Mouse (Mus musculus): Measurements from ENCODE around the gene Elmo1.
"Not testable (repeated sequence)": the region's sequence is repeated elsewhere in the genome, so short reads cannot be mapped to it uniquely, and the experiment has no call there.

Elmo1 gene

DNA sequence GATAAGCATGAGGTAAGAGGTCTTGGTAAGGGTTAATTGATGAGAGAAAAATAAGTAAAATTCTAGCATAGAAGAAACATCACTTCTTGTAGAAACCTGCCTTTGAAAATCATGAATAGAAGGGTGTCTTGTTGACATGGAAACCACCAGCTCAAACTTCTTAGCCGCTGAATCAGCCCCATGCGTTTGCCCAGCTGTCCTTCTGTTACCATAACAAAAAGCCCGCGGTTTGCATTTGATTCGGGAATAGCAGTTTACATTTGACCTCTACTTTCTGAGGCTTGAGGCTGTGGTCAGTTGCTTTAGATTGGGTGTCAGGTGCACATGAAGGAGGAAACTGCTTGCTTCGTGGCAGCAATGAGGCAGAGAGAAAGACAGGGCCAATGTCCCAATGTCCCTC lies 509.9 kb downstream of the Elmo1 start:
- DNase-seq (ENCODE audit: low read depth, low spot score) = no peak

DNA sequence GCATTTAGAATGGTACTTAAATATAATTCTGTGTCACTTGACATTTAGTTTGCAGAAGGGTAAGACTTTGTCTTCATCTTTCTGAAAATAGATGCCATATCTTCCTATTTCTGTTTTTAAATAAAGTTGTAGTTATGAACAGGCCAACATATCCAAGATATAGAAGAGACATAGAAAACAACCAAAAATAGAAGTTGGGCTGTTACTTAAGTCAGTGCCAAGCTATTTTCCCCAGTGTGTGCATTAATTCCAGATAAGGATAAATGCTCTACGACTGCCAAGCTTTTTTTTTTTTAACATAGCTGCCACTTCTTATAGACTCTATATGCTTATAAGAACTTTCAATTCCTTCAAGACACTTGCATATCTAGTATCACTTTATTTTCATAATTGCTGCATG lies 511.0 kb downstream of the Elmo1 start:
- DNase-seq (ENCODE audit: low read depth, low spot score) = no peak

DNA sequence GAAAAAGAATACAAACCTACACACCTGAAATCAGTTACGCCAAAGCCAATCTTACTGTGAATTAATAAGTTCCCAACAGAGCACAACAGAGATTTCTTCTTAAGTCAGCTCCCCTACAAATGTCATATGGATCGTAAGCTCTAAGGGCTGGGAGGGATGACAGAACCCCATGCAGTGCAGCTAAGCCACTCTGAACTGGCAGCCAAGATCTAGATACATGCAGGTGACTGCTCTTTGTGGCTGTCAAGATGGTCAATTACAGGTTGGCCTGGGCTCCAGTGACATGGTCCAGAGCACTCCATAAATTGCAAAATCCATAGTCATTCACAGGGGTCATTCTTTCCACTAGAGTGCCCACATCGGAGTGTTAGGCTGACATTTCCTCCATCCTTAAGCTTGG lies 516.5 kb downstream of the Elmo1 start:
- DNase-seq (ENCODE audit: low read depth, low spot score) = no peak

DNA sequence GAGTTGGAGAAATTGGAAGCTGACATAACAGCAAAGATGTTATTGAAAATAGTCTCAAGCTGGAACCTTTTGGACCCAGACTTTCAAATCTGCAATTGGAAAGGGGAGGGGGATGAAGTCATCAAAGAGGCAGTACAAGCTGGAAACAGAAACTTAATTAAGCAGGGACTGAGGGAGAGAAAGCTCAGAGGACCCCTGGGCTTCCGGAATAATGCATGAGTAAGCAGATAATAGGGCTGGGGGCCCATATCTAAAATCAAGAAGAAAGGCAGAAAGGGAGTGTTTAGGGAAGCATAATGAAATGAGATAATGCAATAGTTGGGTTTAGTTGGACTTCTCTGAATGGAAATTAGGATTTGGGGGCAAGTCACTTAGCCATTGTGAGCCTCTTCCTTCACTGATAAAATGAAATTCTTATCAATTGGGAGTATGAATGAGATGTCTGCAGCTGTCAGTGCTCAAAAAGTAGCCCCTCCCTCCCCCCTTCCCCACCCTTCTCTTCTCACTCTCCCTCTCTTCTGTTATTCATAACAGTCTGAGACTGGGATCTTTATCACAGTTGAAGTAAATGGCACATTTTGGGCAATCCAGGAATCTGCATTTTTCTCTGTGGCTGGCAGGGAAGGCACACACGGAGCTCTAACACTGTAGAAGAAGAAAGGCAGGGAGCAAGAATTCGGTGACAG lies 518.8 kb downstream of the Elmo1 start:
- no peak for DNase-seq (ENCODE audit: low read depth, low spot score)

DNA sequence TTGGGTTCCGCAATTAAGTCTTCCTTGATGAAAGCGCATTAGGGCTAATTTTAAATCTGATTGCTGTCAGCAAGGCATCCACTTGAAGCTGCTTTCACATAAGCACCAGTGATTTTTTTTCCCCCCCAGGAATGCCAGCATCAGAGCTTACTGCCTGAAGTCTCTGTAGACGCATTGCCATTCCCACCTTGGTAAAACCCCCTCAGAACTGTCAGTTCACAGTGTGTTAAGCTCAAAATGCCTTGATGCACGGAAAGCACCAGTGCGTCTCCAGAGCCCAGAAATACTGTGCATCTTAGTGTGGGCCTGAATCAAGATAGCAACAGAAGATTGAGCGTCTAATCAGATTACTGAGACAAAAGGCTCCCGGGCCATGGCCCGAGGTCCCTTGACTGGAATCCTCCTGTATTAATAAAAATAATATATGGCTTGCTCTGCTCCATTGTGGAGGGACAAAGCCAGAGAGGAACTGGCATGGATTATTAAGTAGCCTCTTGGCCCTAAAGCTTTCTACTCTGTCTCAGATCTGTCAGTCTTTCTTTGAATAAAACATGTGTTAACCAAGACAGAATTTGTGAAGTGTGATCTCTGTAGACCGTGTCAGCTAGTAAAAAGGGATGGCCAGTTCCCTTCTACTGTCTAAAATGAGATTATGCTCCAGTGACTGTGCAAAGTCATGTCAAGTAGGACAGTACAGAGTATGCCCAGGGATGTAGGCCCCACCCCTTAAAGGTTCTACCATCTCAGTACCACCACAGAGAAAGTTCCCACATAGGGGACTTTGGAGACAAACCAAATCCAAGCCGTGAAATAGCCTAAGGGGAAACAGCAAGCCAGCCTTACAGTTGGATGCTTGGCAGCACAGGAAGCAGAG lies 525.4 kb downstream of the Elmo1 start:
- DNase-seq (ENCODE audit: low read depth, low spot score) = no peak

DNA sequence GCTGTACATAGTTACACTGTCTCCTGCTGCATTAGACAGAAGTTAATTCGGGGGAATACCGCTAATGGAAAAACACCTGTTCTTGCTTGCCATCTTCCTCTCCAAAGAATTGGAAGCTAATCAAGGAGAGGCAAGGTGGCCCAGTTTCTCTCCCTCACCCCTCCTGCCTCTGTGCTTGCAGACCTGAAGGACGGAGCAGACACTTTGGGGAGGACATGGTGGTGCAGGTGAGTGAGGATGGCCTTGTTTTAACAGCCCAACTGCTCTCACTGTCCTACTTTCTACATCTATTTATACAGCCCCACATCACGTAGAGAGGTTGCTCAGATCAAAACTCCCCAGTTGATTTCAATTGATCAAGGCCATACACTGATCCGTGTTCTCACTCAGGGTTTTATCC lies 529.5 kb downstream of the Elmo1 start:
- DNase-seq (ENCODE audit: low read depth, low spot score) = no peak

DNA sequence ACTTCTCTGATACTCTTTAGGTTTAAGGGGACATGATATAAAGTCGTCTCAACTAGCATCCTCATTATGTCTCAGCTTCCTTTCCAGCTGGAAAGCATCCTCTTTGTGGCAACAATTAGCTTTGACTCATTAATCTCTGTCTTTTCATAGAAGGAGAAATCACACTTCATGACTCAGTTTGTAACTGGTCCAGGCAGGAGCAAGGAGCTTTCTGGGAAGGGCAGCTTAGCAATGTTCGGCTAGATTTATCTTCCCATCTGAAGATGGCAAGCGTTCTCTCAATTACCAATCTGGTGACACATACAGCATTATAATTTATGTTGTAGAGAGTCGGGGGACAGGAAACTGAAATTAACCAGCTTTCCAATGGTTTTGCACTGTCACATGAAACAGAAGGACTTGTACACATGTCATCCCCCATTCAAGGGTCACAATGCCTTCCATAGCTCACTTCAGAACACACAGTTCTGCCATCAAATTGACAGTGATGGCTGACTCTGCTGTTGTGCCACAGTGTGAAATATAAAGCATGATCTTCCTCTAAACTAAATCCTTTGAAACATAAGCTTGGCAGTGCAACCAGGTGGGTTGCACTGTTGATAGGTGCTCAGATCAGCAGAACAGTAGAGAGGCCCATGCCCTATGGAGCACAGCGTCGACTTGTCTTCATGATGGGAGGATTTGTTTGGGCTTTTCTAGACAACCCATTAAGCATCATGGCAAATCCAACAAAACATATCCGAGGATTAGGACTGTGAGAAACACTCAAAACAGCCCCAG lies 532.9 kb downstream of the Elmo1 start:
- DNase-seq (ENCODE audit: low read depth, low spot score) = no peak

DNA sequence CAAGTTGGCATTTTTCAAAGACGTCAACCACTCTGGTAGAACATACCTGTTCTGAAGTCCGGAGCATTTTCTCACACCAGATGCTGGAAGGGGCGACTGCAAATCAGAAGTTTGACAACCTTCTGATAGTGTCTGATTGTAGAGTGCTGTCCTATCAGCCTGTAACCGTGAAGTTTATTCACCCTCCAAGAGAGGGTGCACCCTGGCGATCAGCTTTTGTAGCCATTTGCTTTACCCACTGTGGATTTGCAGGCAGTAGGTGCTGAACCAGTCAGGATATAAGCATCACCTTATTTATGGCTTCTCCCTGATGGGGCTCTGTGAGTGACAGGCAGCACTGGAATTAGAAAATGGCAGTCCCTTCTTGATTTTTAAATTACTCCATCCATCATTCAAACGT lies 537.4 kb downstream of the Elmo1 start:
- no peak for DNase-seq (ENCODE audit: low read depth, low spot score)

DNA sequence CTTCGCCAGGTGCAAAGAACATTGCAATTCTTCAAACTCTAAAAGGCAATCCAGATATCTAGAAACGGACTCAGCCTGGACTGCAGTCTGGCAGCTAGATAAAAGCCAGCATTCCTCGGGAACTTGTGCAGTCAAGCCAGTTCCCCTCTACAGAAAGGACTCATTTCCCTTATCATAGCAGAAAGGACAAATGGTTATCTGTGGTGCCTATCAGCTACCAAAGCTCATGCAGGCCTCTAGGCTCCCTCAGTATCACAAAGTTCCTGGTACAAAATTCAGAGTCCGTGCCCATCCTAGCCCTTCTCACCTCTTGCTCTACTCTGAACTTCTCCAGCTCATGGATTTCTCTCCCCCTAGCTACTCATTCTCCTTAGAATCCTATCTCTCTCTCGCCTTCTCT lies 542.1 kb downstream of the Elmo1 start:
- no peak for DNase-seq (ENCODE audit: low read depth, low spot score)

DNA sequence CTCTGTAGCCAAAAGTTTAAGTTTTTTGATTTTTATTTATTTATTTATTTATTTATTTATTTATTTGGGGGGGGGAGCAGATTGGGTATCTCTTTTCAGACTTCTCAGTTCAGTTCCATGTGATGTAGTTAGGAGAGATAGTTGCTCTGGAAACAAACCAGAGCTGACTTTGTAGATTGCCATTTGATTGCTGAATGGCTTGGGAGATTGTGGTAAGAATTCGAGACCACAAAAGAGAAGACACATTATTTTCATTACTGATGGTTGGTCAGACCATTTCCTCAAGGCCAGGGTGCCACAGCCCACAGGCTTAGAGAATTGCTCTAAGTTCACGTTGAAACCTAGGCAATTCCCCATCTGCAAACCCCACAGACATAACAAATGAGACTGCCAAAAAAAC lies 544.3 kb downstream of the Elmo1 start:
- DNase-seq (ENCODE audit: low read depth, low spot score) = not testable (repeated sequence)

DNA sequence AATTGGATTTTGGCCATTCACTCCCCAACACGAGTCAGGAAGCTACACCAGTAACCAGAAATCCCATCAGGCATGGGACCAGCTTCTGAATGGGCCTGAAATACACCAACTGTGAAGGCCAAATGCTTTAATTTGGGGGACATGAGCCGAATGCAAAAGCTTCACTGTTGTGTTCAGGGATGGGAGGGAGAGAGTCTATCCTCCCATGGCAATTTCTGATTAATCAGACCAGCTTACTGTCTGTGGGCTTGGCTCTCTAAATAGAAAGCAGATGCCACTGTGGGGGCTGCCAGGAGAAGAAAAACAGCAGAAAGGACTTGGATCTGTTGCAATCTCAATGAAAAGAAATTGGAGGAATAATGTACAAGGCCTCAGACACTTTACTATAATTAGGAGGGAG lies 545.2 kb downstream of the Elmo1 start:
- DNase-seq (ENCODE audit: low read depth, low spot score) = peak; percentile 49

Measured in brain, embryonic 18.5 days (tissue).